Mouse (Mus musculus): ENCODE data around the gene Olfr937. TPM values are rescaled to one million over a fixed set of nuclear protein-coding genes. Genes with fewer than 3 reads are reported as not detected.

Olfr937 gene
- total RNA-seq (2021) = not detected
- long read RNA-seq = 0 reads

DNA sequence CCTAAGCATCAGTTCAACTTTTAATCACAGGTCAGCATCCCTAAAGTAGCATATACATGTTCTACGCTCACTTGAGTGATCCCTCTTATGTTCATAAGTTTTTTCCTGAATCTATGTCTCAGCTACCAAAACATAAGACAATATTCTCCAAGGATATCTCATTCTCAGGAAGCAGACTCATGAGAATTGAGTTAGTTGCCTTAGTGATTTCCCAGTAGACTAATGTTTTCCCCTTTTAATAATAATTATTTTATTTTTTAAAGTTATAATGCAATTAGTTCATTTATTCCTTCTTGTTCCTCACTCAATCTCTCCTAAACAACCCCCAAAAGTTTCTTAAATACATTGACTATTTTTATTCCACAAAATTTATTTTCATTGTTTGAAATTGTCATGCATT, at the start of gene Olfr937:
TSS of gene Olfr937 (minus strand) at position 101 of the 400 bp plus-strand sequence.
- no peak for DNase-seq (ENCODE audit: low spot score in 2 of 2)

DNA sequence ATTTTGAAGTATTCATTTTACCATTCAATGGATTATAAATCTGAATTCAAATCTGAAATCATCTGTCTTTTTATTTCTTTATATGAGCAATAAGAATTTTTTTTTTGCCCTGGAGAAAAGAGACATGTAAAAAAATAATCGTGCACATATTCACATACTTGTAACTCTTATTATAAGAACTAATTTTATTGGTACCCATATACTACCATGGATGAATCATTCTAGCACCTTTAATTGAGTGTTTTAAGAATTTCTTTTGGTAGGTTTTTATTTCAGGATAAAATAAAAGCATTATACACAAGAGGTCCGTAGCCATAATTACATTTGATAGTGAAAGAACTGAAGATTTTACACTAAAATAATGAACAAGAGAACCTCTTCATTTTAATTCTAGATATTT, 14.0 kb upstream of the Olfr937 start, which contains the start of gene Olfr938:
TSS of gene Olfr938 (minus strand) at position 101 of the 400 bp plus-strand sequence.
- DNase-seq (ENCODE audit: low spot score in 2 of 2) = no peak

DNA sequence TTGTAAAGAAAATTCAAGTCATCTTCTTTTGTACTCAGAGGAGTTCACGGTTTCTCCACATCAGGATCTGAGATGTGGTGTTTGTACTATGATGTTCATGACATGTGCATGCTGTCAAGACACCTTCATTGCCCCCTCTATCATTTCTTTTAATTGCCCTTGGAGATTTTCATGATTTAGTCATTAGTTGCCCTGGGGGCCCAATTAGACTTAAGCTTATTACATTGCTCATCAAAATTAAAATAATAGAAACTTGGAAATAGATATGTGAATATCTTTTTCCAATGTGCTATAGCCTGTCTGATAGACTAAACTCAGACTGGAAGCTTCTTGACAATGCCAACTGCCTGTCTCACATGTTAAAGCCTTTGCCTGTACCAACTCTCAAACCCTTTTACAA, 41.5 kb downstream of the Olfr937 start, which contains the start of gene Olfr146:
TSS of gene Olfr146 (minus strand) at position 101 of the 400 bp plus-strand sequence.
- DNase-seq (ENCODE audit: low spot score in 2 of 2) = no peak

Small RNA genes within 50 kb of the gene (microRNA-seq; reads per million reads assigned to microRNA genes)
- 0 reads per million in 2 experiments for gene Gm25032
- gene Gm25529 = 0 reads per million in 2 experiments

Other genes with a start within 250 kb of the Olfr937 start
- gene Olfr923, start 238.4 kb downstream of the Olfr937 start, total RNA-seq (2021) = not detected
- gene Olfr924, start 220.5 kb downstream of the Olfr937 start, total RNA-seq (2021) = not detected
- not detected for gene Olfr26, start 209.9 kb downstream of the Olfr937 start, total RNA-seq (2021)
- gene Olfr926, start 187.8 kb downstream of the Olfr937 start, total RNA-seq (2021) = not detected
- gene Olfr930, start 135.1 kb downstream of the Olfr937 start, total RNA-seq (2021) = not detected
- not detected for gene Olfr933, start 92.6 kb downstream of the Olfr937 start, total RNA-seq (2021)
- not detected for gene Olfr934, start 76.6 kb downstream of the Olfr937 start, total RNA-seq (2021)
- gene Olfr935, start 65.3 kb downstream of the Olfr937 start, total RNA-seq (2021) = not detected
- not detected for gene Olfr146, start 41.6 kb downstream of the Olfr937 start, total RNA-seq (2021)
- gene Olfr938, start 13.9 kb upstream of the Olfr937 start, total RNA-seq (2021) = not detected
- not detected for gene Olfr27, start 63.2 kb upstream of the Olfr937 start, total RNA-seq (2021)
- gene Olfr943, start 101.4 kb upstream of the Olfr937 start, total RNA-seq (2021) = not detected
- not detected for gene Olfr944, start 137.0 kb upstream of the Olfr937 start, total RNA-seq (2021)
- not detected for gene Olfr1537, start 185.0 kb upstream of the Olfr937 start, total RNA-seq (2021)
- not detected for gene Olfr945, start 211.9 kb upstream of the Olfr937 start, total RNA-seq (2021)